Mouse (Mus musculus): ENCODE data around the gene Srcap.

- TF ChIP-seq CTCF (IDR thresholded peaks at IDR 0.05; ENCODE audit: borderline replicate concordance, insufficient read depth, low read depth, low read length): no peak
- no peak for TF ChIP-seq POLR2A (IDR thresholded peaks at IDR 0.05; ENCODE audit: borderline replicate concordance, insufficient read depth, low read length)
These were observed 37.3 kb upstream of the Srcap start for GRCm38 (mm10) chr7:127474378-127475070.

Measured in cerebellum, adult 2 months (tissue).